8 mouse cellular contexts compared by ENCODE assay signal in genomic region chr7:48959316-48959661, GRCm38 (mm10). TPM values are rescaled to one million over a fixed set of nuclear protein-coding genes. Genes with fewer than 3 reads are reported as not detected.
DNase-seq lines count a peak whose midpoint lies in the region; ATAC-seq and TF ChIP-seq lines count a peak whose summit lies in the region.

No protein-coding gene starts in this region.

- H3K27ac ChIP-seq in heart, postnatal 0 days (ENCODE audit: low read depth): no peak overlapping the region
- no peak overlapping the region for H3K27ac ChIP-seq in forebrain, postnatal 0 days (ENCODE audit: low read depth, low read length)
- peak overlapping the region; percentile 80 for H3K27ac ChIP-seq in midbrain, embryonic 12.5 days (replicated peaks)

- no peaks in the 10 kb centered on the region for H3K9me3 ChIP-seq in heart, postnatal 0 days (replicated peaks; ENCODE audit: control insufficient read depth, low read length)
- H3K9me3 ChIP-seq in forebrain, postnatal 0 days (ENCODE audit: low read length): no peaks in the 10 kb centered on the region
- H3K9me3 ChIP-seq in midbrain, embryonic 12.5 days: no peaks in the 10 kb centered on the region

- no peak overlapping the region for H3K4me3 ChIP-seq in heart, postnatal 0 days (ENCODE audit: low read depth, low read length)
- peak overlapping the region; percentile 61 for H3K4me3 ChIP-seq in forebrain, postnatal 0 days (ENCODE audit: low read depth, low read length)
- peak overlapping the region; percentile 77 for H3K4me3 ChIP-seq in midbrain, embryonic 12.5 days

- H3K9ac ChIP-seq in heart, postnatal 0 days (replicated peaks; ENCODE audit: low read depth, low read length): no peak overlapping the region
- H3K9ac ChIP-seq in forebrain, postnatal 0 days: peak overlapping the region; percentile 55
- H3K9ac ChIP-seq in midbrain, embryonic 12.5 days (replicated peaks): peak overlapping the region; percentile 72

- TF ChIP-seq CTCF in heart, postnatal 0 days (IDR thresholded peaks at IDR 0.05; ENCODE audit: low read depth): no peak
- TF ChIP-seq CTCF in forebrain, postnatal 0 days (IDR thresholded peaks at IDR 0.05; ENCODE audit: low read depth): no peak

- WGBS in heart, postnatal 0 days: 28% methylated on average over 13 of the region's 13 CpGs
- WGBS in forebrain, postnatal 0 days: 4% methylated on average over 13 of the region's 13 CpGs
- 9% methylated on average over 13 of the region's 13 CpGs for WGBS in midbrain, embryonic 12.5 days

- TF ChIP-seq EP300 in heart, postnatal 0 days (IDR thresholded peaks at IDR 0.05; ENCODE audit: low read depth): no peak

- no peak for ATAC-seq in heart, postnatal 0 days (ENCODE audit: insufficient read depth, low read depth)
- ATAC-seq in forebrain, postnatal 0 days: peak; percentile 29
- peak; percentile 28 for ATAC-seq in midbrain, embryonic 12.5 days (ENCODE audit: low FRiP score, low read depth)

- intact Hi-C loops in heart, postnatal 14 days (cut with DNase I): no loop called here

- H3K36me3 ChIP-seq in heart, postnatal 0 days (replicated peaks; ENCODE audit: control insufficient read depth, insufficient read depth, low read length): no peaks in the 10 kb centered on the region
- H3K36me3 ChIP-seq in forebrain, postnatal 0 days (ENCODE audit: insufficient read depth): no peaks in the 10 kb centered on the region
- peaks cover 3% of the 10 kb centered on the region; the same call in 1 of the 2 replicates for H3K36me3 ChIP-seq in midbrain, embryonic 12.5 days

- H3K4me1 ChIP-seq in heart, postnatal 0 days (ENCODE audit: control insufficient read depth, insufficient read depth): peaks cover 11% of the 10 kb centered on the region; the same call in 1 of the 2 replicates
- peaks cover 22% of the 10 kb centered on the region; the same call in 1 of the 2 replicates for H3K4me1 ChIP-seq in forebrain, postnatal 0 days (ENCODE audit: insufficient read depth)
- peaks cover 55% of the 10 kb centered on the region for H3K4me1 ChIP-seq in midbrain, embryonic 12.5 days

- H3K4me2 ChIP-seq in heart, postnatal 0 days (ENCODE audit: low read depth, low read length): peak overlapping the region; percentile 58; the same call in 1 of the 2 replicates
- H3K4me2 ChIP-seq in forebrain, postnatal 0 days (ENCODE audit: low read depth): peak overlapping the region; percentile 88
- peak overlapping the region; percentile 86 for H3K4me2 ChIP-seq in midbrain, embryonic 12.5 days (replicated peaks)

- DNase-seq in heart, postnatal 0 days (ENCODE audit: low spot score): no peak
- DNase-seq in heart, postnatal 14 days: no peak
- peak; percentile 33 to 44 for DNase-seq in cerebellum, postnatal 14 days
- peak; percentile 20 for DNase-seq in forebrain, postnatal 0 days
- no peak for DNase-seq in ovary, postnatal 36 days (ENCODE audit: low spot score)
- DNase-seq in adrenal gland, postnatal 36 days: no peak
- no peak for DNase-seq in lung, postnatal 36 days

- H3K27me3 ChIP-seq in heart, postnatal 0 days (ENCODE audit: control insufficient read depth, insufficient read depth, low read length): peaks cover 46% of the 10 kb centered on the region
- H3K27me3 ChIP-seq in forebrain, postnatal 0 days (ENCODE audit: insufficient read depth, low read length): peaks cover 4% of the 10 kb centered on the region; the same call in 1 of the 2 replicates
- peaks cover 70% of the 10 kb centered on the region for H3K27me3 ChIP-seq in midbrain, embryonic 12.5 days

RNA-seq across cellular contexts. Expression of gene Nav2, which starts 50.8 kb away (rescaled TPM):
- 54.8 and 77.9 TPM in 2 replicates for total RNA-seq in heart, postnatal 0 days (2014; rRNA removed; ENCODE audit: low replicate concordance)
- polyA plus RNA-seq in heart, postnatal 0 days (2015; fragmentation: Nextera tagmentation; extraction: Ambion mirVana): 20.4 and 22.8 TPM in 2 replicates
- total RNA-seq in heart, postnatal 14 days (2021): 10 to 100 TPM; 60.0 to 64.1 TPM
- 44.0 and 46.9 TPM in 2 replicates for total RNA-seq in forebrain, postnatal 0 days (2014; rRNA removed)
- polyA plus RNA-seq in forebrain, postnatal 0 days (2015; fragmentation: Nextera tagmentation; extraction: Ambion mirVana): 8.5 and 16.3 TPM in 2 replicates
- polyA plus RNA-seq in midbrain, embryonic 12.5 days (2016; fragmentation: Nextera tagmentation; extraction: Ambion mirVana): 23.0 and 24.5 TPM in 2 replicates
- total RNA-seq in adrenal gland, postnatal 36 days (2021): 1 to 10 TPM; 6.4 to 8.7 TPM

Comparison
In these comparisons a context has a peak if more than half of its experiments do, and no peak if none do; other contexts are left out.
1. DNase-seq: peak in cerebellum, postnatal 14 days (2 of 2) and forebrain, postnatal 0 days (single experiment); none in heart, postnatal 0 days (single experiment), heart, postnatal 14 days (0 of 2), ovary, postnatal 36 days (single experiment), adrenal gland, postnatal 36 days (0 of 2) and lung, postnatal 36 days (single experiment).
2. Peak in every context shown above with its lines, with median percentiles within 50 percentile points of each other: H3K4me2 ChIP-seq.